Mouse (Mus musculus) adrenal gland (tissue): Measurements from ENCODE around the gene Rtcb.

Experiments
- intact Hi-C: fragments of 180-260 bp; cut with DNase I; formaldehyde crosslinking; loops from one replicate; pipeline ENCODE4 v1.15.1; 2025
- long read RNA-seq, 2 experiments: library from polyadenylated mRNA; unstranded; transcript quantifications; one replicate each; pipeline ENCODE4 v2.0.0; 2020; ENCODE audit warnings: borderline replicate concordance in 1 of 2; ENCODE audit not compliant: insufficient replicate concordance in 1 of 2

Rtcb gene
- long read RNA-seq, experiment 1, transcript Rtcb-201 (12 exons, 2,009 nt) = major isoform, 138 of 155 reads
- long read RNA-seq, experiment 1, partial matches to known transcripts = 5 of 155 reads
- long read RNA-seq, experiment 1, other reads (novel, unspliced or antisense) = 12 of 155 reads
- long read RNA-seq, experiment 2, transcript Rtcb-201 (12 exons, 2,009 nt) = major isoform, 129 of 148 reads
- long read RNA-seq, experiment 2, partial matches to known transcripts = 10 of 148 reads
- long read RNA-seq, experiment 2, other reads (novel, unspliced or antisense) = 9 of 148 reads

DNA sequence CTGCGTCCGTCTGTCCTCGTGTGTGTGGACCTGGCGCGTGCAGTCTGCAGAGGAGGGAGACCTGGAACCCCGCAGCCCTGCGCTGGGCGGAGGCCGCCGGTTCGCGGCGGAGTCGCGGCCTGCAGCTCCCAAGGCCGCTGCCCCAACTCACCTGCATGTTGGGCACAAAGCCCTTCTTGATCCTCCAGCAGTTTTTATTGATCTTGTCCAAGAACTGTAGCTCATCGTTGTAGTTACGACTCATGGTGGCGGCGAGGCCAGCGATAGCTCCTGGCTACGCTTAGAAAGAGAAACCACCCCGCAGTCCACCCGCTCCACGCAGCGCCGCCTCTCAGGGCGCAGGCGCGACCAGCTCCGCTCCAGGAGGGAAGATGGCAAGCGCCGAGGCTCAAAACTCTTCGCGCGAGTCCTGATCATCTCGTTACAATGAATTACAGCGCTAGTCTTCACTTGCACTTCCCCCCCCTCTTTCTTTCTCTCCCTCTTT, at the start of gene Rtcb:
TSS of gene Rtcb (minus strand) at position 360 of the 487 bp plus-strand sequence.
- intact Hi-C loops = loop anchor here (5.0 kb wide), 1 partner anchor 40 kb away; the partner anchor contains the start of gene Prdm4

DNA sequence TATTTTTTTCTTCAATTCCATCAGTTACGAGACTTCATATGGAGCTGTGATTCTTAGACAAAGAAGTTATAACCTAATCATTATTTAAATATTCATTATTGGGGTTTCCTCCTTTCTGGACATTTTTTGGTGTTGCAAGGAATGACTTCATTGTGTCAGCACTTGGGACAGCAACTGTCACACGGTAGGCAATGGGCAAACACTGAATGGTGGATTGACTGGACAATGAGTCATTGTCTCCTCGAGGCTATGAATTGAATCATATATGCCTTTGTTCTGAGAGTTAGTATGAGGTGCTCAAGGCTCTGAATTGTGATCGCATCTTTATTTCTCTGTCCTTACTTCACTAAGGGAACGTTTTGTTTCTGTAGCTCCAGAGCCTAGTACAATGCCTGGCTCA, 48.8 kb upstream of the Rtcb start:
- intact Hi-C loops = no loop called here

DNA sequence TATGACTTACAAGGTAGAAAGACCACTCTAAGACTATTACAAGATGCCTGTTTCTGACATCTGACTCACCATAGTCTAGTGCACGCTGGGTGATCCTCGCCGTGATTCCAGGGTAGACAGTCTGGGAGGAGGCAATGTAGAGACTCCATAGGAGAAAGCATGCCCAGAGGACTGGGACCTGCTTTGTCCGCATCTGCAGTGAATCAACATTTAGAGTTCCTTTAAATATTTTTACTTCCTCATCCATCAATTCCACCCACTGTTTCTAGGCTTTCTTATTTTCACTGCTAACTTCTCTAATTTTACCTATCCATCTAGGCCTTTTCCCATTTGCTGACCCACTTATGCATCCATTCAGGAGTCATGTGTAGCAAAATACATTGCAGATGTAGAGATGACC, 42.8 kb upstream of the Rtcb start:
- intact Hi-C loops = no loop called here

DNA sequence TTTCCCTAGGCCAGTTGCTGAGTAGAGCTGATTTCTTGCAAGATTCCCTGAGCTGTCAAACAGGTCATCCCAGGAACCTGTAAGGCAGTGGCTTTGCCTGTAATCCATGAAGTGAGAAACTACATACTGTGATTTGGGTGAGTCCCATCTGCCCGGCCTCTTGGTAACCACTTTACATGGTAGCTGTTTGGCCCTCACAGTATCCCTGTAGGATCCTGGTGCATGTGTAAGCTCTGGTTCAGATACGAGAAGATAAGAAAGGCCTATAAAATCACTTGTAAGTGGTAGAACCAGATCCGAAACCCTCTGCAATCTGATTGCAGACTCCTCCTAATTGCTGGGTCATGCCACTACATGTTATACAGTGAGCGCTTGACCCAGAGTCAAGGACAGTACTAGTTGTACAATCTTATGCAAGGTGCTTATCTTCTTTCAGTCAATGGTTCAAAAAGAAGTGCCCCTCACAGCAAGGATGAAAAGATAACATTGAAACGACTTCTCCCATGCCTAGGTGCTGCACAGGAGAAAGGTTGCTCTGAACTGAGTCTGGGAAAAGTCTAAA, 37.0 kb upstream of the Rtcb start:
- intact Hi-C loops = no loop called here

DNA sequence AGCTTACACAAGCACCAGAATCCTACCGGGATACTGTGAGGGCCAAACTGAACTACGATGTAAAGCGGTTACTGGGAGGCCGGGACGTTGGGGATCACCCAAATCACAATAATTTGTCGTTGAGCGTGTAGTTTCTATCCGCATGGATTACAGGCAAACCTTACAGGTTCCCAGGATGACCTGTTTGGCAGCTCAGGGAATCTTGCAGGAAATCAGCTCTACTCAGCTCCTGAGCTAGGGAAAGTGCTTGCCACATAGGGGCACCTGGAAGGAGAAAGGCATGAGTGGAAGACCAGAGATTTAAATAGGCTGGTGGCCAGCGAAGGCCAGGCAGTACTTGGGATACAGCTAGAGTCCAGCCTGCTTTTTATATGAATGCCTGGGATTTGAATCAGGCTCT, 36.2 kb upstream of the Rtcb start:
- intact Hi-C loops = no loop called here

DNA sequence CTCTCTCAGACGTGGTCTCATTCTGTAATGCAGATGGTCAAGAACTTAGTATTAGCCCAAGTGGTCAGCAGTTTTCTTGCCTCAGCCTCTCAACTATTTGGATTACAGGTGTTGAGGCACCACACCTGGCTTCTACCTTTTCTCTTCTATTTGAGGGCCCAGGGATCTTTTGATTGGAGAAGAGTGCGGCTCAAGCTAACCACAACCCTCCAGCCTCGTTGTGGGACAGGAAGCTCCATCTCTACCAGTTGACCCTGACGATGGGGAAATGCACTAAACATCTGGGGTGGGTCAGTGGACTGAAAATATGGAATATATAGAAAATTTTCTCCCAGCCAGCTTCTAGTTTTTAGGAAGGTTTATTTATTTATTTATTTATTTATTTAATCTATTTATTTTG, 34.8 kb upstream of the Rtcb start:
- intact Hi-C loops = no loop called here

DNA sequence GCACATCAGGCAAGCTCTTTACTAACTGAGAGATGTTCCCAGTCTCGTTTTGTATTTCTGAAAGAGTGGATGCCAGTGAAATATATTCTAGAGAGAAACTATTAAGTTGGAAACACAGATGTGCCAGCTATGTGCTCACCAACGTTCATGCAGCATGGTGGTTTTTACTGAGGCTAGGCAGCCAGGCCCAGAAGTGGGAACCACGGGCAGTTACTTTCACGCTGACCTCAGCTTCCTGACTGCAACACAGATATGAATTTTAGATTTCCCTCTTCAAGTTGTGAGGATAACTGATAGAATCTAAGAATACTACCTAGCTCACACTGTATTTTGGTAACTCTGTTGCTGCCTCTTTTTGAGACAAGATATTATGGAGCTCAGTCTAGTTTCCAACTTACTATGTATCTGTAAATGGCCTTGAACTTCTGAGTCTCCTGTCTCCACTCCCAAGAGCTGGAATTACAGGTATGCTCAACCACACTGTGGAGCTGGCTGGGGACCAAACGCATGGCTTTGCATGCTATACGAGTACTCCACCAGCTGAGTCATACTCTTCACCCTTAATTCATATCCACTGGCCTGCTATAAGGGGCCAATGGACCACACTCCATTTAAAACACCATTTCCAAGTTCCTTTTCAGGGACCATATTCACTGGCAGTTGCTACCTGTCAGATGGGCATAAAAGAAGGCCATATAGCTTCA, 31.9 kb upstream of the Rtcb start:
- intact Hi-C loops = no loop called here

DNA sequence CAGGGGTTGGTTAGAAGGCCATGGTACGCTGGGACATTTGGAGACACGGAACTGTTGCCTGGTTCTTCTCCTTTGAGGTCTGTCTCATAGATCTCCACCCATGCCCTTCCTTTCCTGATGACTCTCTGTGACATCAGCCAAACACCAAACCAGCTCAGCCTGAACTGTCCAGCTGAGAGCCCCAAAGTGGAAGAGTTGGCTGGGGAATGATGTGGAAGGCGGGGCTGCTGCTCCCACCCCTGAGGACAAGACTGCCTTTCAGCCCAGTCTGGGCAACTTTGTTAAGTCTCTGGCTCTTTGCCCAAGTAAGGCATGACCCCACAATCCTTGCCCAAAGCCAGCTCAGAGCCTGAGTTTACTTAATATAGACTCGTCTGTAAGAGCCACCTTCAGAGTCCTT, 15.3 kb upstream of the Rtcb start:
- intact Hi-C loops = no loop called here

DNA sequence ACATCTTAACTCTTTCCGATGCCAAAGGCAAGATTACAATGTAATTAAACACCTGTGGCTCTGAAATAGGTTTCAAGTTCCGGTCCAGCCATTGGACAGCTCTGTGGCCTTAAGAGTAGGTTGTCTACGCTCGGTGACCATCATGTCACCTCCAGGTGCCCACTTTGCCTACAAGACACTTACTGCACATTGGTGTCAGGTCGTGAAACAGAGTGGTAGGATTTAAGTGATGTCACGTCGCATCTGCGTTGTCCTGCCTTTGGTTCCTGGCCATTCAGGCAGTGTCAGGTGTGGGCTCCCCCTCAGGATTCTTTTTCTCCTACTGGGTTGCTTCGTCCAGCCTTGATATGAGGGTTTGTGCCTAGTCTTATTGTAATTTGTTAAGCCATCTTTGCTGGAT, 14.2 kb upstream of the Rtcb start:
- intact Hi-C loops = no loop called here

DNA sequence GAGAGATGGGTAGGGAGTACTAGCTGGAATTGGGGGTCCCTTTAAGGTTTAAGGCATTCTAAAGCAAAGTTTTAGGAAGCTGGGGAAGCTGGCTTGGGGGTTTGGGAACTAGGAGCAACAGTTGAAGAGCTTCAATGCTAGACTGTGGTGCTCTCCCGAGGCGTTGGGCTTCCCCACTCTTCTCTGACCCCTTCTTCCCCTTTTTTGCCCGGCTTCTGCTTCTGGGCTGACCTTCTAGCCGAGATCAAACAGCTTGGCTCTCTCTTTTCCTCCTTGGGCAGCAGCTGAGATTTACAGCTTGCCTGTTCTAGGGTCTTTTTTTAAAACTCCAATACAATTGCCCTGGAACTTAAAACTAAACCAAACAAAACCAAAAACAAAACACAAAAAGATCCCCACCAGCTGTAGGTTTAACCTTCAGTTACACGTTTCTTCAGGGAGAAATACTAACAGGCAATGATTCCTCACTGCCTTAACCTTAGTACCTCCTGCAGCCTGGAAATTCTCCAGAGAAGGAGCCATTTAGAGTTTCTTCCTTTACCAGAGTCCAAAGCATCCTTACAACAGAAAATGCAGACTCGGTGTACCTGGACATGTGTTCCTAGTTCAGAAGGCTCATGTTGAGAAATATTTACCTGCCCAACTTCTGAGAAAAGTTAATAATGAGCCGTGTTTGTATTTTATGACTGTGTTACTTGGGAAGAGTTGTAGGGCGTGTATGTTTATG, 12.4 kb upstream of the Rtcb start:
- intact Hi-C loops = loop anchor here (2.0 to 5.0 kb wide), 4 partner anchors 52 to 495 kb away; partner anchors contain the start of gene Fbxo7

DNA sequence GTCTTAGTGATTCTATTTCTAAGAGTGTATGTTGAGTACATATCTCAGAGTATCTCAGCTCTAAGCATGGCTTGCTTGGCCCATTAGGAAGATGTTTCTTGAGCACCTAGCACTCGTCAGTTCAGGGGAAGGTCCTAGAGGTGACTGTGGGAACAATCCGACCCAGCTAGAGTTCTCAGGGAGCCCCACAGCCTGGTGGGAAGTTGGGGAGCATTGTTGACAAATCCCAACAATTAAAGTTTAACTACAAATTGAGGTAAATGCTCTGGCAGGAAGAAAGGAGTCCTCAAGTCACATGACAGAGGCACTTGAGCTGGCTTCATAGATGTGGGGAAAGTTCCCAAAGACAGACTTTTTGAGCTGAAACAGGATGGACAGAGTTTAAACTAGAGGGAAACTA, 11.1 kb upstream of the Rtcb start:
- intact Hi-C loops = loop anchor here (2.0 to 5.0 kb wide), 4 partner anchors 54 to 496 kb away; partner anchors contain the start of gene Fbxo7

DNA sequence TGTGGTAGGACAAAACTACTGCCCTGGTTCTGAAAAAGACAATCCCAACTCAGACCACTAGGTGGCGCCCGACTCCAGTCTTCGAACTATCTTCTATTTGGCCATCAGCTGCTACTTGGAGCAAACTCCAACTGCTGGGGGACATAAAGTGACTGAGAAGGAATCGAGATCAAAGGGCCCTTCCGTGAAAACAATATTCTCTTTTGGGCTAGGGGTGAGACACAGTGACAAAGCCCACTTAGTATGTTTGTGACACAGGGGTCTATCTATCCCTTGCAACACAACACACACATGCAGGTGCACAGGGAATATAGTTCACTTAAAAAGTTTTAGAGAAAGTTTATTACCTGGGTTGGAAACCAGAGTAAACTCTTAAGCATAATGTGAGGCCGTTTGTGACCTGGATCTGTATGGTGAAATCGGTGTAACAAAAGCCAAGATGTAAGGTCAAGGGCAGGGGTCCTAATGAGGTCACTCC, 10.6 kb upstream of the Rtcb start:
- intact Hi-C loops = loop anchor here (2.0 to 5.0 kb wide), 4 partner anchors 54 to 497 kb away; partner anchors contain the start of gene Fbxo7

DNA sequence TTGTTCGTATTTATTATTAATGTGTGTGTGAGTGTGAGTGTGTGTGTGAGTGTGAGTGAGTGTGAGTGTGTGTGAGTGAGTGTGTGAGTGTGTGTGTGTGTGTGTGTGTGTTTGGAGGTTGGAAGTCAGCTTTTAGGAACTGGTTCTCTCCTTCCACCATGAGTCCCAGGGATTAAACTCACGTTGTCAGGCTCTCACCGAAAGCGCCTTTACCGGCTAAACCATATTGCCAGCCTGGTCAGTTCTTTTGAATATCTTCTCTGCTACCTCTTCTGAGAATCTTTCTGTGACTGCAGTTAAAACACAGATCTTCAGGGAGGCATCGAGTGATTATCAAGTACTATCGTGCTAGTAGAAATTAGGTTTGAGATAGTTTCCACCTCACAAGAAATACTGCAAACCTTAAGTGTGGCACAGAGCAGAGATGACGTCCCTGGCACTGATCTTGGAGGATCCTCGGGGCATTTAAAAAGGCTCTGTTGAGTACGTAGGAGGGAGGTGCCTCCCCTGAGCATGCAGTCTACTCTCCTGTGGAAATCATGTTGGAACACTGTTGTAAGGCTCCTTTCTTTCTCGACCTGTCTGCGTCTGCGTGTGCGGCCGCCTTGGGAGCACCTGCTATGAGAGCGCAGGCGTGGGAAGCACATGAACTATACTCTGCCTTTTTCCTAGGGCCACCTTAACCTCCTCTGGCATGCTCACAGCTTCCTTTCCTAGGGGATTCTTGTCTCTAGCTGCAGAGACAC, 10.0 kb upstream of the Rtcb start:
- intact Hi-C loops = loop anchor here (2.0 to 5.0 kb wide), 4 partner anchors 55 to 497 kb away; partner anchors contain the start of gene Fbxo7

DNA sequence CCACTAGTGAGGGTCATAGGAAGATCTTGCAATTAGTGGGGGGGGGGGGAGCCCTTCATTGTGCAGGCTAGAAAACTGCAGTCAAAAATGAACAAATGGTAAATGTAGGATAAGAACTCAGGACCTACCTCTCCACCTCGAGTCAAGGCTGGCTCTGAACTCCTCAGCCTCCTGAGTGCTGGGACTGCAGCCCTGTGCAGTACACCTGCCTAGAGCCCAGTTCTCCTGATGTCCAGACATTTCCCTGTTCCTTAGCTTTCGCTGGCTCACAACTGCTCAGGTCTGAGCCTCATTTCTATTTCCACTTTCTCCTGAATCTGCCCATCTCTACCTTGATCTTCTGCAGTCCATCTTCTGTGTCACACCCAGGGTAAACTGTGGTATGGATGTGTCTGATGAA, 8.9 kb upstream of the Rtcb start:
- intact Hi-C loops = loop anchor here (5.0 kb wide), 3 partner anchors 56 to 331 kb away; partner anchors contain the start of gene Fbxo7

DNA sequence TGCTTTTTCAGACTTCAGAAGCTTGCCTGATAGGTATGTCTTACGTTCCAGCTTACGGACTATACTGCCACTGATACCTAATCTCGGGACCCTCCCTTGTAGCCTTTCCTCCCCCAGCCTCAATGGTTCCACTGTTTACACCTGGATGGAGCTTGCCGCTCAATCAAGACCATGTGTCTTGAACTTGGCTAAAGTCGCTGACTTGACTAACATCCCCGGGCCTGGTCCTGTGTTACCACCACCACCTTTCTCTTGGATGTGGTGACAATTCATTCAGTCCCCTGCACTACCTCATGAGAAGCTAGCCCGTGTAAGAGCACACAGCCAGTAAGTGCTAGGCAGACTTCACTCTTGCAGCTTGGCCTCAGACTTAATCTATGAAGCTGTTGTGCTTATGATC, 6.7 kb upstream of the Rtcb start:
- intact Hi-C loops = no loop called here

DNA sequence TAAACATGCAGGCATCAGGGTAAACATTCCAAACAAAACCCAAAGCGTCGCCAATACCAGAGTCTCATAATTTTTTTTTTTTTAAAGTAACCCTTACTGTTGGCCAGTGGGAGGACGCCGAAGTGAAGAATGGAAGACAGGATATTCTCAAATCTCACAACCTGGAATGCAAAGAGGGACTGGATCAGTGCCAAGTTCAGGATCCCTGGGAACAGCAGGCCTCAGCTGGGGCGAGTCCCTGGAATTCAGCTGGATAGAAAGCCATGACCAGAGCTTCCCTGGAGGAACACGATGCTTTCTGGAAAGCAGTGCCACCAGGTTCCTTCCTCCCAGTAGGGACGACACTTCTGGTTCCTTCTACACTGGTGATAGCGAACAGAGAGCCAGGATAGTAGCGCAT, 5.3 kb upstream of the Rtcb start:
- intact Hi-C loops = no loop called here

DNA sequence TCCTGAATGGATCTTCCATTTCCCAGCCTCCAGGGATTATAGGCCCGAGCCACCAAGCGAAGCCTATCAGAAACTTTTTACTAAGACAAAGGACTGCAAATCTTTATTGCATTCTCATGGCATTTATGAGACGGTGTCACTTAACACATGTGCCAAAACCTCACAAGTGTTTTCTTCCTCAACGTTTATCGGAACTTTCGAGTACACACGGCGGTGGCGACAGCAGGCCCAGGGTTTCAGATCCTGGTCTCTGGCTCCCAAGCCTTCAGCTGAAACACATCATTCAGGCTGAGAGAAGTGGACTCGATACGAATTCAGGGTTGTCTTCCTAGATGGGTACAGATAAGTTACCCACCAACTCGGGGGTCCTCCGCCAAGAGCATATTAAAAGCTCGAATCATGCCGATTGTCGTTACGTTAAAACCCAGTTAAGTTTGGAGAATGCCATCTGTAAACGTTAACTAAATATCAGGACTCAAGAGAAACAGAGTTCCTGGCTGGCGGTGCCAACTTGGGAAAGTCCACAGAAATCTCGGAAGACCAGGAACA, 678 bp downstream of the Rtcb start:
- intact Hi-C loops = loop anchor here (5.0 kb wide), 1 partner anchor 40 kb away; the partner anchor contains the start of gene Prdm4

DNA sequence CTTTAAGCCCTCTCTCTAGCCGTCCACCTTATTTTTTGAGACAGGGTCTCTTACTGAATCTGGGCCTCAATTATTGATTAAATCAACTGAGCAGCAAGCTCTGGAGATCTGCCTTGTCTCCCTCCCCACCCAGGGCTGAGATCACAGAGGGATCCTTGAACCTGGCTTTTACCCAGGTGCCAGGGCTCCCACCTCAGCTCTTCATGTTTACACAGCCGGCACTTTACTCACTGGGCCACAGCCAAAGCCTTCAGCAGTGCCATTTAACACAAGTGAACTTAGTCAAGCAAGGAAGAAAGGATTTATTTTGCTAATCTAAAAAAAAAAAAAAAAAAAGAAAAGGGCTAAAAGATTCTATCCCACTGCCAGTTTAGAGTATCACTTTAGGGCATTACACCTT, 3.2 kb downstream of the Rtcb start:
- intact Hi-C loops = no loop called here

DNA sequence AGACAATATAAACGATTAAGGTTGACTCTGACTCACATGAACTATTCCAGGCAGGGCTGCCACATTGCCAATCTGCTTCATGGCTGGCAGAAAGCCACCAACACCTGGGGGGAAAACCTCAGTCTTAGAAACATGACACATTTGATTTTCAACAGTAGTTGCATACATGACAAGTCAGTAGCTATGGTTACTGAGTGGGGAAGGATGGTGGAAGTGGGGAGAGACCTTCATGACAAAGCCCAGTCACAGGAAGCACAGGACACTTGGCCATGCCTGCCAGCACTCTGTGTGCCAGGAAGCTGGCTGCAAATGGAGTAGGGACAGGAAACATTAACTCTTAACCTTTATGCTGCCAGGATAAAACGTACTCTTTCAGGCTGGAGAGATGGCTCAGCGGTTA, 4.2 kb downstream of the Rtcb start:
- intact Hi-C loops = no loop called here

DNA sequence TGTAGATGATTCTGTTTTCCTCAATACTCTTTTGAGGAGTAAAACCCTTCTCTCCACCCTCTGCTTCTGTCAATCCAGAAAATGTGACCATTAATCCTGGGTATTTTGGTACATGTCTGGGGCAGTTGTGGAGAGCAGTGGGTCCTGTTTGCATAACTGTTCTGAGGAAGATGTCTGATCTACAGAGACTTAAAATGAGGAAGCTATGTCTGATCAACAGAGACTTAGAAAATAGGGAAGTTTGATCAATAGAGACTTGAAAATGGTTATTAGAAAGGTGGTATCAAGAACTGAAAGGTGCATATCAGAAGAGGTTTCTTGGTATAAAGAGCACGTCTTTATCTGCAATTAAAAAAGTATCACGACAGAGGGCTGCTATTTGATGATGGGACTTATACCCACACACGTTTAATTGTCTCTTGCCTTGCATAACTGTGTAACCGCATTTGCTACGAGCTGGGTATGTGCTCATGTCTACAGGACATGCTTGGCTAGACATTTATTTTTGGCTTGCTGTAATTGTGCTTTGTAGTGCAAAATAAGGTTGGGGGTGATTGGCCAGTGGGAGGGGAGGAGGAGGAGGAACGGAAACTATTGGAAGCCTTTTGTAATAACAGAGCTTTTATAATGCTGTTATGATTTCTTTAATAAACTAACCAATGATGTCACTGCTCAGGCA, 5.7 kb downstream of the Rtcb start:
- intact Hi-C loops = no loop called here
